Mouse (Mus musculus) gastrocnemius, adult 18-20 months (tissue): ENCODE measurements around the gene 2610044O15Rik8. TPM values are rescaled to one million over a fixed set of nuclear protein-coding genes. Genes with fewer than 3 reads are reported as not detected.

Experiments used
- DNase-seq: peaks from one replicate; pipeline ENCODE4 v3.0.0; 2021; ENCODE audit warnings: low spot score
- long read RNA-seq, 2 experiments: library from polyadenylated mRNA; stranded (forward); transcript quantifications; one replicate each; pipeline ENCODE4 v2.0.0; 2021
- total RNA-seq, 2 experiments: library from RNA; stranded (reverse); gene quantifications; 2 replicates each; pipeline ENCODE4 v1.2.3; 2021

Gene 2610044O15Rik8
- 10 to 100 TPM; 19.3 to 19.7 TPM for total RNA-seq
- long read RNA-seq, experiment 1, transcript 2610044O15Rik8-205 (5 exons, 1,776 nt), result minor isoform, 8 of 38 reads
- long read RNA-seq, experiment 1, transcript 2610044O15Rik8-202 (4 exons, 2,337 nt), result major isoform, 13 of 38 reads
- long read RNA-seq, experiment 1, partial matches to known transcripts, result 3 of 38 reads
- long read RNA-seq, experiment 1, other reads (novel, unspliced or antisense), result 6 of 38 reads
- long read RNA-seq, experiment 2, transcript 2610044O15Rik8-205 (5 exons, 1,776 nt), result major isoform, 5 of 29 reads
- long read RNA-seq, experiment 2, partial matches to known transcripts, result 2 of 29 reads
- long read RNA-seq, experiment 2, other reads (novel, unspliced or antisense), result 11 of 29 reads

DNA sequence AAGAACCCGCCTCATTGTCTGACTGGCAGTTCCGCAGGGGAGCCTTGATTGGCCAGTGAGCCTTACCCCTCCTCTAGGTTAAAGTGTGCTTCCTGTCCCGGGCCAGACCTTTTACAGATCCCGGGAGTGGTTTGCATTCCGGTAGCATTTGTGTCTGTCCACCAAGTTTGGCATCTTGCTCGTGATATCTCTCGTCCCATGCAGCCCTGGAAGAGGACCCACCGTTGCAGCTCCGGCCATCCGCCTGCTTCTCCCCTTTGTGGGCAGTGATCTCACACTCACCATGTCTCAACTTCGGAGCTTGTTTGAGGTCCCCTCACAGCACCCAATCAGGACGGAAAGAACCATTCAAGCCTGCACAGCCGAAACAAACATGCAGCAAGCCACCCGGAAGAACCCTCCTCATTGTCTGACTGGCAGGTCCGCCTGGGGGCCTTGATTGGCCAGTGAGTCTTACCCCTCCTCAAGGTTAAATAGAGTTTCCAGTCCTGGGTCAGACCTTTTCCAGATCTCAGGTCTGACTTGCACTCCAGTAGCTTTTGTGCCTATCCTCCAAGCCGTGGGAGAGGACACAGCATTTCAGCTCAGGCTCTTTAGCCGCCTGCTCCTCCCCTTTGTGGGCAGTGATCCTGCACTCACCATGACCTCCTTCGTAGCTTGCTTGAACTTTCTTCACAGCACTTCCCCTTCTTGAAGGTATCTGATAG is at the start of gene 2610044O15Rik8:
Gene 2610044O15Rik8, minus strand, starts transcription at position 380 of the 707 bp plus-strand sequence.
- peak; percentile 90 for DNase-seq

DNA sequence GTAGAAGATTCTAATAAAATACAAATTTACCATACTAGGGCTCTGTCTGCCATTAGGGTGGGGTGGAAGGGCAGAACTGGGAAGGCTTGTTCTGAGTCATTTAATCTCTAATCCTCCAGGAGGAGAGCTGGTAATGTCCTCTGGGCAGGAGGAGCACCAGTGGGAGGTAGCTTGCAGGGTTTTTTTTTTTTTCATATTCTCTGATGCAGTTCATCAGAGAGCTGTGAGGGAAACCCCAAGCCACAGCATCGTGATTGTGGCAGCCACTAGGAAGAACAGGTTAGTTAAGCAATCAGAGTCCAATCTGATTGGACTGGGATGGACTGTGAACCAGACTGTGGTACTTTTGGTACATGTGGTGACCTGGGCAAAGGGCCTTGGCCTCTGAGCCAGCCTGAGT is 31.7 kb upstream of the 2610044O15Rik8 start:
- no peak for DNase-seq

DNA sequence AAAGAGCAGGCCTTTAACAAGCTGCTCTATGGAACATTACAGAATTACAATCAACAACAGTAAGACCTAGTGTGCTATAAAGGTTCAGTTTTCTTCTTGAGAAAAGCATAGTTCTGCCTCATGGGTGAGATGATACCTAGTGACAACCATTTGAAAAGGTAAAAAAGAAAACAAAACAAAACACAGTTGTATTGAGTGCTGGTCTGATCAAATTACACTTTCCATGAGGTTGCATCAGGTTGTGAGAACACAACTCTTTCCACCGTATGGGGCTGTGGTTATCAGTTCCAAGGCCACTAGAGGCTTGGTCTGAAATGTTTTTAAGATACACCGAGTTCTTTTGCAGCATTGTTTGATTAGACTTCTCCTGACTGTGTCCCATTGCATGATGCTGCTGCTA is 30.1 kb upstream of the 2610044O15Rik8 start:
- DNase-seq, result no peak

DNA sequence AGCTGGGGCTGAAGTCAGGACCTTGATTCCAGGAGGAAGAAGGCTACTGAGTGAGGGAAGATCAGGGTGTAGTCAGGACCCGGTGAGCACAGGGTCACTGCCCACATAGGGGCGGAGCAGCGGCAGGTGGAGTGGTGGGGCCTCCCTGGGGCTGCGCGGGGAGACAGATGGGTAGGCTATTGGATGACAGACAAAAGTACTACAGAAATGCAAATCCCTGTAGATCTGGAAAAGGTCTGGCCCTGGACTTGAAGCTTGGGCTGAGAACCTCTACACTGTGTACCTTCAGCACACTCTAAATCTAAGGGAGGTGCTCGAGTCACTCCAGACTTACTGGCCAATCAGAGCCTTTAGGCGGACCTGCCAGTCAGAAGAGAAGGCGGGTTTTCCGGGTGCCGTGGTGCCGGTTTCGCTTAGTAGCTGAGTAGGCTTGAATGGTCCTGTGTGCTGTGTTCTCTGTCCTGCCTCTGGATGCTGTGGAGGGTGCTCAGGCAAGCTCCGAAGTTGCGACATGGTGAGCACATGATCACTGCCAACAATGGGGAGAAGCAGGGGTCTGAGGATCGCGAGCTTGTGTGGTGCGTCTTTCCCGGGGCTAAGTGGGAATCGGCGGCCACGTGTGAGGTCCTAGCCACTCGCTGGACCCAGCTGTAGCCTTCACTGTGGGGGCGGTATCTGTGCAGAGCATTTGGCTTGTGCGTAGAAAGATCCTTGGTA is 29.2 kb upstream of the 2610044O15Rik8 start:
- DNase-seq, result peak; percentile 68

DNA sequence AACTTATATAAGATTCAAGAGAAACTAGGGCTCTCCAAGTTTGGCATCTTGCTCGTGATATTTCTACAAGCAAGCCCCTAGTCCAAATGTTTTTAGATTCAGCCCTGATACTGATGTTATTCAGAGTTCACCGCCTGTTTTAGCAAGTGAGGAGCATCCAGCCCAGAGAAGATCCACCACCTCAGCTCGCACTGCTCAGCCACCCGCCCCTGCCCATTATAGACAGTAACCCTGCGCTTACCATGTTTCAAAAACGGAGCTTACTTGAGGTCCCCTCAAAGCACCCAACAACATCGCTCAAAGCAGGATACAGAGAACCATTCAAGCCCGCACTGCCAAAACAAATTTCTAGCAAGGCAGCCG is 561 bp downstream of the 2610044O15Rik8 start:
- DNase-seq, result no peak

Other genes with a start within 250 kb of the 2610044O15Rik8 start
- gene Ccdc7a, start 168.9 kb downstream of the 2610044O15Rik8 start, total RNA-seq, result not detected
- gene Ccdc7b, start 167.3 kb downstream of the 2610044O15Rik8 start, total RNA-seq, result not detected
- not detected for gene Gm10999, start 102.7 kb downstream of the 2610044O15Rik8 start, total RNA-seq